Mouse (Mus musculus): ENCODE data around the gene Bicra.

DNA sequence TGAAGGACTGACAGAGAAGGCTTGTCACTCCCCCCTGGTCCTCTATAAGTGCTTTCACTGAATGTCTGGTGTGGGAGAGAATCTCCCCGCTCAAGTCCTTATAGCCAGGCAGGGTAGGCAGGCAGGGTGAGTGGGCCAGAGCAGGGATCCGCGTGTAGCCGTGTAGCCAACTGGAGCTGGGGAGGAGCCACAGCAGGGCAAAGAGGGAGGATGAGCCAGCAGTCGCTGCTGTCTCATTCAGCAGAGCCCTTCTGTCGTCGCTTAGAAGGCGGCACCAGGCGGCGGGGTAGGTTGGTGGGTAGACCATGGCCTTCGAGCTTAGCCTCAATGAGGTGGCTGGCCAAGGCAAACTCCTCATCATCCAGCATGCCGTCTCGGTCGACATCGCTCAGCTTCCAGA lies 97.7 kb downstream of the Bicra start:
- TF ChIP-seq CTCF (IDR thresholded peaks at IDR 0.05) (no peak), EP300 (IDR thresholded peaks at IDR 0.05; ENCODE audit: insufficient read depth, low read depth, low read length) (no peak)
